Mouse (Mus musculus) layer of hippocampus, postnatal 14 days (tissue): ENCODE results near the gene Cic. TPM values are rescaled to one million over a fixed set of nuclear protein-coding genes. Genes with fewer than 3 reads are reported as not detected.
"Not testable (repeated sequence)": the region's sequence is repeated elsewhere in the genome, so short reads cannot be mapped to it uniquely, and the experiment has no call there.

ENCODE experiments used
- DNase-seq, 2 experiments: peaks; one replicate each; pipeline ENCODE4 v3.0.0; 2021 to 2022; ENCODE audit warnings: low spot score in 2 of 2, mixed read lengths in 1 of 2
- total RNA-seq, 2 experiments: library from RNA; stranded (reverse); gene quantifications; 2 replicates each; pipeline ENCODE4 v1.2.3; 2021

Cic gene
- total RNA-seq, 2 experiments from 2014 or later = 209 to 228 TPM

GRCm38 (mm10) chr7:25303003-25303684, 35.6 kb downstream of the Cic start:
- DNase-seq = no peak

DNA sequence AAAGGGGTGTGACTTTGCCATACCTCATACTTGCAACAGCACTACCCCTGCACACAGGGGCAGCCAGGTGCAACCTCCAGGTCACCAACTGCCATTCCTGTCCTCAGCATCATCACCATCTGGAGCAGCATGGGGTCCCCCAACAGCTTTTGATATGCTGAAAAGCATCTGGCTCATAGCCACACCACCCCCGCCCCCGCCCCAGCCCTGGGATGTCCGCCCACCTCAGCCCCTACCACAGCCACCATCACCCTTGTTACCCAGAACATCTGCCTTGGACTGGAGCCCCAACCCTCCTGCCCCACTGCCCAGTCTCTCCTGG, 36.1 kb downstream of the Cic start:
- no peak for DNase-seq

DNA sequence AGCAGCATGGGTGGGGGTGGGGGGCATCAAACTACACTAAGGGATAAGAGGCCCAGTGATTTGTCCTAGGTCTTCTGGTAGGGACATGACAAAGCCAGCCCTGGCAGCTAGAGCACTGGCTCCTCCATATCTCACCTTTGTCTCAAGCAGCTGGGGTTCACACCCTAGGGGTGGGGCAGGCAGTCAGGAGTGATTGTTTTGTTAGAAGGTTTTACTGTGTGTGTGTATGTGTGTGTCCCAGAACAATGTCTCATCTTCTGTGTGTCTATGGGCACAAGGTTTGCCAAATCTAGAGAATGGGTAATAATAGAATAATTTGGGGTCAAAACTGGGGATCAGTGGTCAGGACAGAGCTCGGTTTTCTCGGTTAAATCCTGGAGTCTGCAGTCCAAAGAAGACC, 38.0 kb downstream of the Cic start:
- no peak for DNase-seq

DNA sequence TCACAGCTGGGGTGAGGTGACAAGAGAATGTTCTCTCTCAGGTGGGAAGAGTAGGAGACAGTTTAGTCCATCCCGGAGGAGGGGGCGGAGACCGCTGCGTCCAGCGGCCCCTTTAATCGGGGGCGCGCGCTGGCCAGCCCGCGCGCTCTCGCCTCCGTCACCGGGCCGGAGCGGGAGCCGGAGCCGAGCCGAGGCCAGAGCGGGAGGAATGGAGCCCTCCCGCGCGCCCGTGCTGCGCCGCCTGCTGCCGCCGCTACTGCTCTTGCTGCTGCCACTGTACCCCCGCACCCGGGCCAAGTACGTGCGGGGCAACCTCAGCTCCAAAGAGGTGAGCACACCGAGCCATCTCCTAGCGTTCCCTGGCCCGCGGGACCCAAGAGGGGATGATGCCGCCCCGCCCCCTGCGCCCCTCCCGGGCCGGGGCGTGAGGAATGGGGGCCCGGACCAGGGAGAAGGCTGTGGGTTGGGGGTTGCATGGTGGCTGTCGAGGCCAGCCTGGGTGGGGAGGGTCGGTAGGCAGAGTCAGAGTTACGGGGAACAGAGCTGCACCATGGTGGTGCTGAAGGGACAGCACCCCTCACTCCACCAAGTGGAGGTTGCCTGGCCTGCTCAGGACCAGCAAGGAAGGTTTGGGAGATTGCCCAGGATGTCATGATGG, 38.6 kb downstream of the Cic start, which contains the start of gene Tmem145:
Gene Tmem145, plus strand, starts transcription at position 151 of the 658 bp plus-strand sequence.
- DNase-seq = no peak

DNA sequence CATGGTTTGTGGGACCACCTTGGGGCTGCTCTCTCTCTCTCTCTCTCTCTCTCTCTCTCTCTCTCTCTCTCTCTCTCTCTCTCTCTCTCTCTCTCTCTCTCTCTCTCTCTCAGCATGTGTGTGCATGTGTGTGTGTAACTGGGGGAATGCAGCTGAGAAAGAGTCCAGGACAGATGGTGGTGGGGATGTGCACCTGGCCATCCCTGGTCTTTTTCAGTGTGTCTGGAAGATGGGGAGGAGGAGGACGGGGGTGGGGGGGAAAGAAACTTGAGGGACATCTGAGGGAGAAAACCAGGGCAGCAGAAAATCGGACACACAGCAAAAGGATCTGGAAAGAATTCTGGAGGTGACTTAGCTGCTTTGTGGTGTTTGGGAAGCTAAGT, 39.1 kb downstream of the Cic start:
- DNase-seq = no peak

DNA sequence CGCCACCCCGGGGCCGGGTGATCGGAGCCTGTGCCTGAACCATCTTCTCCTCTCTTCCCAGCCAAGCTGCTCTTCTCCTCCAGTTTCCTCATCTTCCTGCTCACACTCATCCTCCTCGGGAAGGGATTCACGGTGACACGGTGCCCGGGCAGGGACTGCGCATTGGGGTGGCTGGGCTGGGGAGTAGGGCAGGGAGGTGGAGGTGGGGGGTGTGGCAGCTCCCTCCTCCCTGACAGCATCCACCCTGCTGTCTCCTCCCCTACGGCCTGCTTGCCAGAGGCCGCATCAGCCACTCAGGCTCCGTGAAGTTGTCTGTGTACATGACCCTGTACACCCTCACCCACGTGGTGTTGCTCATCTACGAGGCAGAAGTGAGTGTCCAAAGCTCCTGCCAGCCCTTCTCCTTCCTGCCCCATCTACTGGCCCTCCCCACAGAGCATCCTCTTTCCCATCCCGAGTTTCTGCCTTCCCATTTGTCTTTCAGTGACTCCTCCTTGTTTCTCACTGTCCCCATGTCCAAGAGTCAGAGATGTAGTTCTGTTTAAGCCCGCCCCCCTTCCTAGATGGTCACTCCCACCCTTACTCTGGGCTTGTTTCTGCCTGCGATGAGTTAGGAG, 41.3 kb downstream of the Cic start:
- no peak for DNase-seq

DNA sequence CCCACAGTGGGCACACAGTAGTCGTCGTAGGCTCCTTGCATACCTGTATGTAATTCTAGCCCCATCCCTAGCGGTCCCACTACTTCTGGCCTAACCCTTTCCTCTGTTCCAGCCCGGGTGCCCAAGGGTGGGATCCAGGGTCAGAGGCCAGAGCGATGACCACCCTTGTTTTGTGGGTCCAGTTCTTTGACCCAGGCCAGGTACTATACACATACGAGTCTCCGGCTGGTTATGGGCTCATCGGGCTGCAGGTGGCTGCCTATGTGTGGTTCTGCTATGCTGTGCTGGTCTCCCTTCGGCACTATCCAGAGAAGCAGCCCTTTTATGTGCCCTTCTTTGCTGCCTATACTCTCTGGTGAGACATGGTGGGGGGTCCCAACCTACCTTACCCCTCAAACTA, 41.9 kb downstream of the Cic start:
- no peak for DNase-seq

DNA sequence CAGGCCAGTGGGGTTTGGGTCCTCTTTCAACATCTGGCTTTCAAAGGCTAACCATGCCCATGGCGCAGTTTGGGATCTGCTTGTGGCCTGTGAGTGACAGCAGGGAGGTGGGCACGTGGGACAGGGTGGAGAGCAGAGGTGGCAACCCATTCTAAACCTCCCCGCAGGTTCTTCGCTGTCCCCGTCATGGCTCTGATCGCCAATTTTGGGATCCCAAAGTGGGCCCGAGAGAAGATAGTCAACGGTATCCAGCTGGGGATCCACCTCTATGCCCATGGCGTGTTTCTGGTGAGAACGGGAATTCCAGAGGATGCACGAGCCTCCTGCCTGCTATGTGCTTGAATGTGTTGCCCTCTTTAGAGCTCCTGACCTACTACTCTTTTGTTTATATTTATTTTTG, 43.7 kb downstream of the Cic start:
- no peak for DNase-seq

- no peak for DNase-seq
Observed at GRCm38 (mm10) chr7:25313325-25313724, 45.8 kb downstream of the Cic start.

DNA sequence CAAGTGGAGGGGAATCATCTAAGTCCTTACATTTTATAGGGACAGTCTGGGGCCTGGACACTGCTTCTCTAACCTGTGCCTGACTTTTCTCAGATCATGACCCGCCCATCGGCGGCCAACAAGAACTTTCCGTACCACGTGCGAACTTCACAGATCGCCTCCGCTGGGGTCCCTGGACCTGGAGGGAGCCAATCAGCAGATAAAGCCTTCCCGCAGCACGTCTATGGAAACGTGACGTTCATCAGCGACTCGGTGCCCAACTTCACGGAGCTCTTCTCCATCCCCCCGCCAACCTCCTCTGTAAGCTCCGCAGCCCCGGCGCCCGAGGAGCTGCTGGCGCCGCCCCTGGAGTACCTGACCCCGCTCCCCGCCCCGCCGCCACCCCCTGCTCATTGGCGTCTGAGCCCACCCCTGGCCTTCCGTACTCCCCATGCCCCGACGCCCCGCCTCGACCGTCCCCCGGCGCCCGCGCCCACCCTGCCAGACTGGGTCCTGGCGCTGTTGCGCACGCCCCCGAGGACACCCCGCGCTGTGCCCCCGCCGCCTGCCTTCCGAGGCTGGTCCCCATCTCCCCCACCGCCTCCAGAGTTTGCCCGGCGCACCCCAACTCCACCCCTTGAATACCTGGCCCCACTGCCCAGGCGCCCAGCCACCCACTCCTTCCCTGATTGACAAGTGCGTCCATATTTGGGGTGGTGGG, 47.3 kb downstream of the Cic start:
- DNase-seq = no peak

DNA sequence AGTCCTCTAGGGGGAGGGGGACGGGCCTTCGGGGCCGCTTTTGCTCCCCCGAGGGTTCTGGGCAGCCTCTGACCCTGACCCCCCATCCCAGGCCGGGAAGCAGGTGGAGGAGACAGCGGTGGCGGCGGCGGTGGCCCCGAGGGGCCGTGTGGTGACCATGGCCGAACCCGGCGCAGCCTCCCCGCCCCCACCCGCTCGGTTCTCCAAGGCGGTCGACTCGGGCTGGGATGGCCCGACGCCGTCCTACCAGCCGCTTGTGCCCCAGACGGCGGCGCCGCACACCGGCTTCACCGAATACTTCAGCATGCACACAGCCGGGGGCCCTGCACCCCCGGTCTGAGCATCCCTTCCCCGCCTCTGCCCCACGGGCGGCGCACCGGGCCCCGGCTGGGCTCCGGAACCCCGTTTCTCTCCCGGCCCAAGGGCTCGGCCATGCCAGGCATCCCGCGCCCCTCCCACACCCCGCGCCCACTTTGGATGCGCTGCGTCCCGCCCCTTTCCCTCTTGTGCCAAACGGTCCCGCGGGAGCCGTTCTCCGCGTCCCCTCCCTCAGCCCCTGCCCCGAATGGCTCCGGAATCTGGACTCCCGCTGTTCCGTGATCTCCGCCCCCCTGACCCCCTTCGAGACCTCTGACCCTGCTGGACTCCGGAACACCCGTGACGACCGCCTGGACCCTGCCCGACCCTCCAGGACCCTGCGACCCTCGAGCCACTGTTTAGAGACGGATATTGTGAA, 48.0 kb downstream of the Cic start:
- no peak for DNase-seq

GRCm38 (mm10) chr7:25316532-25317445, 49.3 kb downstream of the Cic start, which contains the start of gene Megf8:
Gene Megf8 (plus strand): TSS chr7:25317164.
- DNase-seq = peak; percentile 95 to 99

GRCm38 (mm10) chr7:25317446-25317999, 50.0 kb downstream of the Cic start:
- no peak for DNase-seq

- no peak for DNase-seq
Observed at GRCm38 (mm10) chr7:25322058-25322484, 54.6 kb downstream of the Cic start.

GRCm38 (mm10) chr7:25323219-25323618, 55.7 kb downstream of the Cic start:
- no peak for DNase-seq

GRCm38 (mm10) chr7:25325431-25325830, 57.9 kb downstream of the Cic start:
- not testable (repeated sequence) for DNase-seq

DNA sequence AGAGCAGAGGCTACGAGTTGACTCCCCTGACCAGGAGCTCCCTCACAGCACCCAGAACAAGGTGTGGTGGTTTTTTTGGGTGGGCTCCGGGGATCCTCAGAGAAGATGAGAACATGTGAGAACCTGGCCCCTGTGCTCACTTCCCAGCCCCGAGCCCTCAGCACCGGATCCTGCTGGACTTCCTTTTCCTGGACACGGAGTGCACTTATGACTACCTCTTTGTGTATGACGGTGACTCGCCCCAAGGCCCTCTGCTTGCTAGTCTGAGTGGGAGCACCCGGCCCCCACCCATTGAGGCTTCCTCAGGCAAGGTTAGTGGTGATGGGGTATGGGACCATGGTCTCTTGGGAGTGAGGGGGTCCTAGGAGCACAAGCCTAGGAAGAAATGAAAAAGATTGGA, 58.7 kb downstream of the Cic start:
- DNase-seq = no peak

DNA sequence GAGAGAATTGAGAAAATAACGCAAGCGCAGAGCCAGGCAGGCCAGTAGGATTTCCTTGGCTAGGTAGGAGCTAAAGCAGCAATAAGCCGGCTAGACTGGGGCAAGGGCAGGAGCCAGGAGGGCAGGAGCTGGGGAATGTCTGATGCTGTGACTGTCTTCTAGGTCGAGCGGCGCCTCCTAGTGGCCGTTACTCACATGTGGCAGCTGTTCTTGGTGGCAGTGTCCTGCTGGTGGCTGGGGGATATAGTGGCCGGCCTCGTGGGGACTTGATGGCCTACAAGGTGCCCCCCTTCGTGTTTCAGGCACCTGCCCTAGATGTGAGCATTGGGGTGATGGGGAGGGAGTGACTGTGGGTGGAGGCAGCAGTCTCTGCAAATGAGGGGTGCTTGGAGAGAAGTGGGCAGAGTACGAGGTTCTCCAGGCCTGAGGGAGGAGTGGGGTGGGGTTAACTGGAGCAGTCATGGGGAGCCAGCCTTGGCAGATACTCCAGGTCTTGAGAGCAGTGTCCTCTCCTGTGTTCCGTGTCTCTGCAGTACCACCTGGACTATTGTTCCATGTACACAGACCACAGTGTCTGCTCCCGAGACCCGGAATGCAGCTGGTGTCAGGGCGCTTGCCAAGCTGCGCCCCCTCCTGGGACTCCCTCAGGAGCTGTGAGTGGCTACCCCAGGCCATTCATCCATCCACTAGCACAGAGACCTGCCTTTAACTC, 66.2 kb downstream of the Cic start:
- DNase-seq = peak; percentile 55 to 68

- no peak for DNase-seq
Observed at GRCm38 (mm10) chr7:25334472-25334871, 67.0 kb downstream of the Cic start.
